Mouse (Mus musculus): ENCODE data around the gene Cdh23. TPM values are rescaled to one million over a fixed set of nuclear protein-coding genes. Genes with fewer than 3 reads are reported as not detected.

Cdh23 gene
- polyA plus RNA-seq, 1 experiment from 2014 or later = 0.72 TPM

DNA sequence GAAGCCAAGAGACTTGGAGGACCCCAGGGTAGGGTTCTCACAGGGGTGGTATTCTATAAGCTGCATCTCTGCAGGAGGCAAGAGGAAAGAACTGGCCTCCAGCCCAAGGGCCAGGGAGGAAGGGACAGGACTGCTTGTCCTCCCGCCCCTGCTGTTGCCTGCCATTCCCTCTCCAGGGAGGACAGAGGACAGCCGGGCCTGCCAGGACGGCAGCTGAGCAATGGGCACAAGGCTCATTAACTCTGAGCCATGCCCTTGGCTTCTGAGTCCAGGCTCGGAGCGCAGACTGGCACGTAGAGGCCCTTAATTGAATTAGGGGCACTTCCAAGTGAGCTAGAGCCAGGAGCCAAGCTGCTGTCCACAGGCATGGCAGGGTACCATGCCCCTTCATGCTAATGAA is 101.1 kb downstream of the Cdh23 start:
- H3K36me3 ChIP-seq = no peaks in the 10 kb centered on the region
- no peak overlapping the region for H3K9ac ChIP-seq
- H3K4me3 ChIP-seq = no peak overlapping the region
- ATAC-seq (ENCODE audit: insufficient number of reproducible peaks, insufficient read depth, low FRiP score, low TSS enrichment, low read depth) = no peak
- H3K4me2 ChIP-seq = no peak overlapping the region
- H3K9me3 ChIP-seq = no peaks in the 10 kb centered on the region
- WGBS = 83% methylated on average over 6 of the region's 6 CpGs
- H3K27me3 ChIP-seq = 0 out of 2 replicates have a peak, but pooled peaks cover 5% of the 10 kb centered on the region
- no peaks in the 10 kb centered on the region for H3K4me1 ChIP-seq
- no peak overlapping the region for H3K27ac ChIP-seq

DNA sequence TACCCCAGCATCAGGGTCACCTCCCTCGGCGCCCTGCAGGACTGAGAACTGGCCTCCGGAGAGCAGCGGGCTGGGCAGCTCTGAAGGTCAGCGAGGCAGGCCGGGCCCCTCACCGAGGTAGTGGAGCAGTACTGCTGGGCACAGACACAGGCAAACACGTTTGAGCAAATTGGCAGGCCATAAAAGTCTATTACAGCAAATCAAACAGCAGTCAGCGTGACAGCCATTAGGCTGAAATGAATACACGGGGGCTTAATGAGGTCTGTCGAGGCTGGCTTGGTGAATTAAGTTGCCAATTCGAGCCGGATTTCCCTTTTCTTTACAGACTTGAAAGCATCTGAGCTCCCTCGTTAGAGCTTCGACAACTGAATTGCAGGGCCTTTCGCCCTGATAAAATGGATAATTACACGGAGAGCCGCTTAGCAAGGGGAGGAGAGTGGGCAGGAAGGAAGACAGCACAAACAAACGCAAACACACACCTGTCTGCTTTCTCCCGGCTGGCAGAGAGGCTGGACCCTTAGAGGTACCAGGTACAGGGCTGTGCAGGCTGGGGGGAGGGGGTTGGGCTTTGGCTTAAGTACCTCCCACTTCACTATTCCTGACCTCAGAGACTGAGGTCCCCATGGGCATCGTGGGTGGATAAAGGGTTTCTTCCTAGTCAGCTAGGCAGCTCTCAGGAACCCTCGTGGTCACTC is 103.3 kb downstream of the Cdh23 start:
- Histone ChIP-seq H3K4me2 (no peak overlapping the region), H3K9ac (no peak overlapping the region; the same call in 1 of the 2 replicates), H3K36me3 (no peaks in the 10 kb centered on the region), H3K4me3 (no peak overlapping the region), H3K4me1 (no peaks in the 10 kb centered on the region), H3K27ac (no peak overlapping the region), H3K9me3 (no peaks in the 10 kb centered on the region), H3K27me3 (0 out of 2 replicates have a peak, but pooled peaks cover 5% of the 10 kb centered on the region)
- no peak for ATAC-seq (ENCODE audit: insufficient number of reproducible peaks, insufficient read depth, low FRiP score, low TSS enrichment, low read depth)
- WGBS = 27% methylated on average over 22 of the region's 22 CpGs

DNA sequence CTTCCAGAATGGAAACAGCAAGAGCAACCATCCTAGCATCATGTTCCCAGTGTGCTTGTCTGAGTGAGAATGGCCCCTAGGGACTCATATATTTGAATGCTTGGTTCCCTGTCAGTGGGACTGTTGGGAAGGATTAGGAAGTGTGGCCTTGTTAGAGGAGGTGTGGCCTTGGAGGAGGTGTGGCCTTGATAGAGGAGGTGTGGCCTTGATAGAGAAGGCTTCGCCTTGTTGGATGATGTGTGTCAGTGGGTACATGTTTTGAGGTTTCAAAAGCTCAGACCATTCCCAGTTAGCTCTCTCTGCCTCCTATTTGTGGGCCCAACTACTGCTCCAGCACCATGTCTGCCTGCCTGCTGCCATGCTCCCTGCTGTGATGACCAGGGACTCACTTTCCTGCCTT is 105.0 kb downstream of the Cdh23 start:
- no peak for ATAC-seq (ENCODE audit: insufficient number of reproducible peaks, insufficient read depth, low FRiP score, low TSS enrichment, low read depth)
- 80% methylated on average over 1 of the region's 1 CpGs for WGBS
- Histone ChIP-seq H3K4me1 (no peaks in the 10 kb centered on the region), H3K9me3 (no peaks in the 10 kb centered on the region), H3K27ac (no peak overlapping the region), H3K4me2 (no peak overlapping the region), H3K27me3 (0 out of 2 replicates have a peak, but pooled peaks cover 5% of the 10 kb centered on the region), H3K4me3 (no peak overlapping the region), H3K9ac (no peak overlapping the region), H3K36me3 (no peaks in the 10 kb centered on the region)

DNA sequence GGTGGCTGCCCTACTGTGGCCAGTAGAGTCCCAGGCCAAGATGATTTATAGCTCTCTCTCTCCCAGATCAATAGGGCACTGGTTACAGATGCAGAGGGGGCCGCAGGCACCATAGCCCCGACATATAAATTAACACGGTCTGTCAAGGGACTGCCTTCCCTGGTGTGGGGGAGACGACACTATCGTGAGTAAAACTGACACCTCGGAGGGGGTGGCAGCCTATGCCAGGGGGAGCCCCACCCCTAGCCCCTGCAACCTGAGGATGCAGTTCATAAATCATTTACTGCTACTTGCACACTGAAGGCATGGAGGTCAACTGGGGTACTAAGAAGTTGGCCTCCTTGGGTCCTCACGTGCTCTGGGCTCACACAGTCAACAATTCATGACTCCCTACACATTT is 106.0 kb downstream of the Cdh23 start:
- no peak overlapping the region for H3K4me3 ChIP-seq
- no peaks in the 10 kb centered on the region for H3K4me1 ChIP-seq
- no peak overlapping the region for H3K27ac ChIP-seq
- H3K27me3 ChIP-seq = peaks cover 7% of the 10 kb centered on the region
- H3K9me3 ChIP-seq = no peaks in the 10 kb centered on the region
- no peak overlapping the region for H3K4me2 ChIP-seq
- H3K36me3 ChIP-seq = no peaks in the 10 kb centered on the region
- WGBS = 79% methylated on average over 7 of the region's 7 CpGs
- no peak for ATAC-seq (ENCODE audit: insufficient number of reproducible peaks, insufficient read depth, low FRiP score, low TSS enrichment, low read depth)
- H3K9ac ChIP-seq = no peak overlapping the region

DNA sequence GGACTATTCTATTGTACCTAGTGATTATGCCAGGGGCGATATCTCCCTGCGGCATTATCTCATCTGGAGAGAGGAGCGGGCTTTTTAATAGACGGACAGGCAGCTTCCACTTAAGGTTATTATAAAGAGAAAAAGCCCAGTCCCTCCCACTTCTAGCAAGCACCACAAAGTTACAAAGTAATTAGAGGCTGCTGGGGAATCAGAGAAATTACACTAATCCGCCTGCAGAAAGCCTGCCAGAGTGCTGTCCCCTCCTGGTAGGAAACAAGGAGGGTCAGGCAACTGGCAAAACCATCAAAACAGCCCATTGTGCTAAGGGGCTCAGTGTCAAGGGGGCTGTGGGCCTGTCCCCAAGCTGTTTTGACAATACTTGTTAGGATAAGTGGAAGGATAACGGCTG is 110.6 kb downstream of the Cdh23 start:
- no peak overlapping the region for H3K4me2 ChIP-seq
- H3K4me3 ChIP-seq = no peak overlapping the region
- 25% methylated on average over 6 of the region's 6 CpGs for WGBS
- no peak overlapping the region for H3K9ac ChIP-seq
- no peaks in the 10 kb centered on the region for H3K4me1 ChIP-seq
- no peaks in the 10 kb centered on the region for H3K9me3 ChIP-seq
- H3K27me3 ChIP-seq = peaks cover 12% of the 10 kb centered on the region
- ATAC-seq (ENCODE audit: insufficient number of reproducible peaks, insufficient read depth, low FRiP score, low TSS enrichment, low read depth) = no peak
- H3K36me3 ChIP-seq = no peaks in the 10 kb centered on the region
- no peak overlapping the region for H3K27ac ChIP-seq

DNA sequence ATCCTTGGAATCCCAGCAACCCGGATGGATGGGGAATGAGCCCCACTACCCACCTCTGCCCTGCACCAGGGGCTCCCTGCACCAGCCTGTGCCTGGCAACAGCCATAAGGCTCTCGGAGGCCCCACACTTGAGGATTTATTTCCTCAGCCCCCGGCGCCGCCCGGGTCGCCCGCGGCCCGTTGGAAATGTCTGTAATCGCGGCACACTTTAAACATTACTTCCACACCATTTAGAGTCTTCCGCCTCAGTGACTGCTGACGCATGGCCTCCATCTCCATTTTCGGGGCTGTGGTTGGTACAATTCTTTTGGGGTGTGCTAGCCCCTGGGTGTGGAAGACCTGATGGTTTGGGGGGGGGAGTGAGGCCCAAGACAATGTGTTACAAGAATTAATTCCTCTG is 113.3 kb downstream of the Cdh23 start:
- H3K9ac ChIP-seq = no peak overlapping the region
- 72% methylated on average over 15 of the region's 15 CpGs for WGBS
- H3K9me3 ChIP-seq = no peaks in the 10 kb centered on the region
- H3K36me3 ChIP-seq = no peaks in the 10 kb centered on the region
- H3K4me2 ChIP-seq = no peak overlapping the region
- peaks cover 12% of the 10 kb centered on the region for H3K27me3 ChIP-seq
- H3K27ac ChIP-seq = no peak overlapping the region
- no peaks in the 10 kb centered on the region for H3K4me1 ChIP-seq
- no peak for ATAC-seq (ENCODE audit: insufficient number of reproducible peaks, insufficient read depth, low FRiP score, low TSS enrichment, low read depth)
- no peak overlapping the region for H3K4me3 ChIP-seq

DNA sequence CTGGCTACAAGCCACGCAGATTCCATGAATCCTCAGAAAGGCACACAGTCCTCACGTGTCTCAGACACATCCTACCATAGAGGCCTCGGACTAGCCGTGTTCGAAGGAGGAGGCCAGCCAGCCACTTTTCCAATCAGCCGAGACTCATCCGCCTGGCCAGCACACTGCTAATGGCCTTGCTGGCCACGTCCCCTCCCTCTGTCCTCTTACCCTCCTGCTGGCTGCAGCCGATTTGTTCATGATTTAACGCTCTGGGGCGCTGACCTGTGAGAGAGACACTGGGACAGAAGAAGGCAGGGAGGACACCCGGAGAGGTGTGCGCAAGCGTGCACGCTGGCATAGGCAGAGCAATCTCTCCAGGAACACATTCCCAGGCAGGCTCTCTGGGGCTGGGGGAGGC is 115.6 kb downstream of the Cdh23 start:
- no peak for ATAC-seq (ENCODE audit: insufficient number of reproducible peaks, insufficient read depth, low FRiP score, low TSS enrichment, low read depth)
- Histone ChIP-seq H3K4me2 (no peak overlapping the region), H3K27ac (no peak overlapping the region), H3K4me1 (no peaks in the 10 kb centered on the region), H3K9ac (no peak overlapping the region), H3K4me3 (no peak overlapping the region), H3K36me3 (no peaks in the 10 kb centered on the region), H3K9me3 (no peaks in the 10 kb centered on the region), H3K27me3 (peaks cover 12% of the 10 kb centered on the region)
- WGBS = 84% methylated on average over 15 of the region's 15 CpGs

DNA sequence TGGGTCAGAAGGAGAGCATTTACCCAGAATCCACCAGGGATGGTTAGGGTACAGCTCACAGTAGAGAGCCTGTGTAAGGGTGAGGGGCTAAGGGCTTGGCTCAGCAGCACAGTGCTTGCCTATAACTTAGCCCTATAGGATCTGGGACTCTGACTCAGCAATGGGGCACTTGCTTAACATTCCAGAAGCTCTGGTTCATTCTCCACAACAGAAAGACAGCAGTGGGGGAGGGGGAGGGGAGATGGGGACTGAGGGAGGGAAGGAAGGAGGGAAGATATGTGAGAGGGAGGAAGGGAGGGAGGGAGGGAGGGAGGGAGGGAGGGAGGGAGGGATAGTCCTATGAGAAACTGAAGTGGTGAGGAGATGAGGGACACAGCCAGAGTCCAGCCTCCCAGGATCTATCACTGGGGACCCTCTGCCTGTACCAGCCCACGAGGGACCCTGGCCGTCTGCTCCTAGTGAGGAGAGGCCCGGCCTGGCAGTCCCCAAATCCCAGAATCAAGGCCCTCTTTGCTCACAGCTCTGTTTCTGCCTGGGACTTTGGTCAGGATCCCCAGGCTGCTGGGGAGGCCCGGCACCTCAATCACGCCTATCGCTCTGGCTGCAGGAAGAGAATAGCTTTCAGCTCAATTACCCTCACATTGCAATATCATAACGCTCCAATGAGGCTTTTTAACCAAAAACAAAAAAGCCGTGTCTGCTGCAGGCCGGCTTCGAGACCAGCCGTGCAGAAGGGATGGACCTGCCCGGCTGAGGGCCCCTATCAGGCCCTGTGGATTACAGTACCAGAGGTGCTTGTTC is 117.4 kb downstream of the Cdh23 start:
- H3K9ac ChIP-seq = no peak overlapping the region
- H3K27me3 ChIP-seq = no peaks in the 10 kb centered on the region
- H3K36me3 ChIP-seq = no peaks in the 10 kb centered on the region
- WGBS = 79% methylated on average over 12 of the region's 12 CpGs
- no peak overlapping the region for H3K4me2 ChIP-seq
- no peak overlapping the region for H3K27ac ChIP-seq
- H3K4me3 ChIP-seq = no peak overlapping the region
- H3K4me1 ChIP-seq = no peaks in the 10 kb centered on the region
- ATAC-seq (ENCODE audit: insufficient number of reproducible peaks, insufficient read depth, low FRiP score, low TSS enrichment, low read depth) = no peak
- no peaks in the 10 kb centered on the region for H3K9me3 ChIP-seq

DNA sequence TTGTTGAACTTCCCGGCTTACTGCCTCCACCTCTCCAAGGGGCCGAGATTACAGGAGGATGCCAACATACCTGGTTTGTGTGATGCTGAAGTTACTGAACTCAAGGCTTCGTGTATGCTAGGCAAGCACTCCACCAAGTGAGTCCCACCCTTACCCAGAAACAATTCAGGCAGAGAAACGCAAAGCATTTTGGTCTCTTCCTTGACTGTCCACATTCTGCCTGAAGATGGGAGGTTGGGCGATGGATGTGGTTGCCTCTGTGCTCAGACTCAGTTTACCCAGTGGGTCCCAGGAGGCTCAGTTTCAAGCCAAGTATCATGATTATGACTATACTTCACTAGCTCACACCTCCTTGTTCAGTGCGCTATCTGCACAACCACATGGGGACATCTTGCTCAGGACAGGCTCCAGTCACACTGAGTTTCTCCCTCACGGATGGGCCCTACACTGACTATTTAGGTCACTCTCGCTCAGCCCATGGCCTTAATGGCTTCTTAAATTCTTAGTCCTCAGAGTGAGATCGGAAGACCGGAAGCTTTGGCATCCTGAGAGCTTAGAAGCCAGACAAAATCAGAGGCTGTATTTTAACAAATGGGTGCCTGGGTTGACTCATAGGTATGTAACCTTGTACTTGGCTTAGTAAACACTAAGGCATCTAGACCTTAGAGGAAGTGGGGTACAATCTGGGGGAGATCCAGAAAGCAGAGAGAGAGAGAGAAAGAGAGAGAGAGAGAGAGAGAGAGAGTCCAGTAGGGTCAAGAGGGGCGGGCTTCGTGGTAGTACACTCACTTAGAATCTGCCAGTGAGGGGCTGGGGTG is 118.2 kb downstream of the Cdh23 start:
- no peak overlapping the region for H3K9ac ChIP-seq
- no peaks in the 10 kb centered on the region for H3K36me3 ChIP-seq
- no peak overlapping the region for H3K27ac ChIP-seq
- no peak overlapping the region for H3K4me3 ChIP-seq
- no peak overlapping the region for H3K4me2 ChIP-seq
- no peak for ATAC-seq (ENCODE audit: insufficient number of reproducible peaks, insufficient read depth, low FRiP score, low TSS enrichment, low read depth)
- no peaks in the 10 kb centered on the region for H3K9me3 ChIP-seq
- 86% methylated on average over 12 of the region's 12 CpGs for WGBS
- no peaks in the 10 kb centered on the region for H3K4me1 ChIP-seq
- no peaks in the 10 kb centered on the region for H3K27me3 ChIP-seq

DNA sequence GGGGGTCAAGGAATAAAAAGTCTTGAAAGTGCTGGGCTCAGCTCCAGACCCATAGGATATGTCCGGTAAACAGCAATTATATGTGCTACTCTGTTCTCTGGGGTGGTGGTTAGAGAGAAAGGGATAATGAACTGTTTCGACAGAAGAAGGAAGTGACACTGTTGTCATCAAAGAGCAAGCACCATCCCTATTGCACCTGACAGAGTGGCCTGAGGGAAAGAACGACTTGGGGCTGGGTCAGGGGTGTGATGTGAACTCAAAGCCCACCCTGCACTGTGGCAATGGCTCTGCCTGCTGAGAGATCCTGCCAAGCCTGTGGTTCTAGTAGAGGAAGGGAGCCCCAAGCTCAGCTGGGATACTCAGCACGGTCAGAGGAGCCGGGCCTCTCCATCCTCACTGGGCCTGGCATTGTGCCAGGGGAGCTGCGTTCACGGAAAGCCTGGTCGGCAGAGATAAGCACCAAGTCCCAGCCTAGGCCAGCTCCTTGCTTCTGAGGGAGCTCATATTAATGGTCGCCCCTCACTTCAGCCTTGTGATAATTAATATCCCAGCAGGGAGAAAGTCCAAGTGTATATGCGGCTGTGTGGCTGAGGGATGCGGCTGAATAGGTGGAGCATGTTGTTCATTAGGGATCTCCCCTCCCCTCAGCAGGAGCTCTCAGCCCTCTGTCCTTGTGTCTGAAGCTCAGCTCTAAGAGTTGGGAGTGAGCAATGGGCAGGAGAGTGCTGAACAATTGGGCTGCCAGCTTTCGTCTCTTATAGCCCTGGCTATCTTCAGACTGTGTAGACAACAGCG is 119.0 kb downstream of the Cdh23 start:
- no peak overlapping the region for H3K9ac ChIP-seq
- 59% methylated on average over 13 of the region's 13 CpGs for WGBS
- no peak for ATAC-seq (ENCODE audit: insufficient number of reproducible peaks, insufficient read depth, low FRiP score, low TSS enrichment, low read depth)

DNA sequence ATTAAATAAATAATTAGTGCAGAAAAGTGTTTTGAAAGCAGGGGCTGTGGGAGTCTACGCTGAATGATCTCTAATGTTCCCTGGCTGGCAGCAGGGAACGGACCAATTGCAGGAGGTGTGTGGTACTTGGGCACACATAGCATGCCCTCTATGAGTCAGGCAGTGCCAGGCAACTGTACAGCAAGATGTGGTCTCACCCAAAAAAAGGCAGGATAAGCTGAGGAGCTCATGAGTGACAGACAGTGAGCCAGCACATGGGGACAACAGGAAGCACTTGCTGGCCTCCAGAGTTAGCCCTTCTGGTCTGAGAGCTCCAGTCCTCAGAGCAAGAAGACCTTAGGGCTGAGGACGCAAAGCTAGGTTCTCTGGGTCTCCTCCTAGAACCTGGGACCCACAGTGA is 121.4 kb downstream of the Cdh23 start:
- Histone ChIP-seq H3K27ac (no peak overlapping the region), H3K36me3 (no peaks in the 10 kb centered on the region), H3K4me1 (no peaks in the 10 kb centered on the region), H3K27me3 (no peaks in the 10 kb centered on the region), H3K9ac (no peak overlapping the region), H3K4me2 (no peak overlapping the region), H3K9me3 (no peaks in the 10 kb centered on the region), H3K4me3 (no peak overlapping the region)
- 83% methylated on average over 3 of the region's 3 CpGs for WGBS
- no peak for ATAC-seq (ENCODE audit: insufficient number of reproducible peaks, insufficient read depth, low FRiP score, low TSS enrichment, low read depth)

More for the DNA sequence above, 119.0 kb downstream of the Cdh23 start:
- no peaks in the 10 kb centered on the region for H3K36me3 ChIP-seq
- H3K4me3 ChIP-seq = no peak overlapping the region
- H3K27me3 ChIP-seq = no peaks in the 10 kb centered on the region
- no peaks in the 10 kb centered on the region for H3K9me3 ChIP-seq
- H3K4me1 ChIP-seq = no peaks in the 10 kb centered on the region
- no peak overlapping the region for H3K27ac ChIP-seq
- no peak overlapping the region for H3K4me2 ChIP-seq

All from embryonic facial prominence, embryonic 13.5 days (tissue).